Mouse (Mus musculus): ENCODE results near the gene Safb. TPM values are rescaled to one million over a fixed set of nuclear protein-coding genes. Genes with fewer than 3 reads are reported as not detected.

Safb gene
- polyA plus RNA-seq (2012; rRNA removed) (26.5 and 47.3 TPM in 2 replicates), polyA plus RNA-seq (2014; fragmentation: Nextera tagmentation; extraction: Ambion mirVana) (22.1 and 27.1 TPM in 2 replicates)

- H3K27ac ChIP-seq = peak within 1 kb of the TSS; percentile 86
- no peaks in the 10 kb centered on the region for H3K9me3 ChIP-seq (ENCODE audit: control insufficient read depth, low read length)
- ATAC-seq (ENCODE audit: insufficient read depth) = peak; percentile 93
- no peaks in the 10 kb centered on the region for H3K27me3 ChIP-seq (ENCODE audit: control insufficient read depth, insufficient read depth, low read length)
- H3K4me1 ChIP-seq (replicated peaks; ENCODE audit: control insufficient read depth in 2 of 2, insufficient read depth in 2 of 2, low read length in 1 of 2) = peaks cover 14 to 29% of the 10 kb centered on the region in 2 experiments
- peak within 1 kb of the TSS; percentile 77 to 100 for H3K4me3 ChIP-seq (ENCODE audit: insufficient read depth in 1 of 2, low read depth in 2 of 2, low read length in 2 of 2)
- peaks cover 61% of the 10 kb centered on the region for H3K36me3 ChIP-seq (replicated peaks; ENCODE audit: control insufficient read depth, insufficient read depth, low read depth)
- peak within 1 kb of the TSS; percentile 92 for H3K4me2 ChIP-seq (ENCODE audit: low read depth)
- under 1% methylated on average over 96 of the region's 101 CpGs for WGBS (ENCODE audit: insufficient replicate concordance)
- peak within 1 kb of the TSS; percentile 88 for H3K9ac ChIP-seq (replicated peaks)
- TF ChIP-seq CTCF (IDR thresholded peaks at IDR 0.05; ENCODE audit: low read depth) (no peak; the same call in 1 of the 2 replicates), EP300 (IDR thresholded peaks at IDR 0.05; ENCODE audit: low read depth) (no peak)
- DNase-seq (ENCODE audit: low read depth in 3 of 3, low spot score in 3 of 3) = peak; percentile 94 to 96 (median 96)
Observed at GRCm38 (mm10) chr17:56584257-56585130, at the start of gene Safb, which contains the start of gene Safb2. Safb (plus strand) TSS chr17:56584825. Safb2 (minus strand) TSS chr17:56584585.

- WGBS (ENCODE audit: insufficient replicate concordance) = 45% methylated on average over 14 of the region's 14 CpGs
- Histone ChIP-seq H3K4me3 (ENCODE audit: insufficient read depth in 1 of 2, low read depth in 2 of 2, low read length in 2 of 2) (no peak overlapping the region), H3K4me1 (replicated peaks; ENCODE audit: control insufficient read depth in 2 of 2, insufficient read depth in 2 of 2, low read length in 1 of 2) (no peaks in the 10 kb centered on the region), H3K27ac (no peak overlapping the region), H3K9me3 (ENCODE audit: control insufficient read depth, low read length) (no peaks in the 10 kb centered on the region), H3K4me2 (ENCODE audit: low read depth) (no peak overlapping the region), H3K36me3 (replicated peaks; ENCODE audit: control insufficient read depth, insufficient read depth, low read depth) (no peaks in the 10 kb centered on the region), H3K9ac (replicated peaks) (no peak overlapping the region), H3K27me3 (ENCODE audit: control insufficient read depth, insufficient read depth, low read length) (no peaks in the 10 kb centered on the region)
- TF ChIP-seq CTCF (IDR thresholded peaks at IDR 0.05; ENCODE audit: low read depth) (no peak), EP300 (IDR thresholded peaks at IDR 0.05; ENCODE audit: low read depth) (no peak)
- DNase-seq (ENCODE audit: low read depth in 3 of 3, low spot score in 3 of 3) (no peak), ATAC-seq (ENCODE audit: insufficient read depth) (no peak)
Observed at GRCm38 (mm10) chr17:56536192-56536591, 48.4 kb upstream of the Safb start.

- no peak overlapping the region for H3K4me3 ChIP-seq (ENCODE audit: insufficient read depth in 1 of 2, low read depth in 2 of 2, low read length in 2 of 2)
- no peak overlapping the region for H3K9ac ChIP-seq (replicated peaks)
- 55% methylated on average over 3 of the region's 3 CpGs for WGBS (ENCODE audit: insufficient replicate concordance)
- no peak for ATAC-seq (ENCODE audit: insufficient read depth)
- TF ChIP-seq CTCF (IDR thresholded peaks at IDR 0.05; ENCODE audit: low read depth) = no peak
- no peak for TF ChIP-seq EP300 (IDR thresholded peaks at IDR 0.05; ENCODE audit: low read depth)
- no peaks in the 10 kb centered on the region for H3K4me1 ChIP-seq (replicated peaks; ENCODE audit: control insufficient read depth in 2 of 2, insufficient read depth in 2 of 2, low read length in 1 of 2)
- H3K9me3 ChIP-seq (ENCODE audit: control insufficient read depth, low read length) = no peaks in the 10 kb centered on the region
- DNase-seq (ENCODE audit: low read depth in 3 of 3, low spot score in 3 of 3) = no peak
- H3K4me2 ChIP-seq (ENCODE audit: low read depth) = no peak overlapping the region
- H3K36me3 ChIP-seq (replicated peaks; ENCODE audit: control insufficient read depth, insufficient read depth, low read depth) = no peaks in the 10 kb centered on the region
- H3K27ac ChIP-seq = no peak overlapping the region
- no peaks in the 10 kb centered on the region for H3K27me3 ChIP-seq (ENCODE audit: control insufficient read depth, insufficient read depth, low read length)
Observed at GRCm38 (mm10) chr17:56536874-56537273, 47.8 kb upstream of the Safb start.

GRCm38 (mm10) chr17:56537912-56538311 lies 46.7 kb upstream of the Safb start:
- Histone ChIP-seq H3K4me2 (ENCODE audit: low read depth) (no peak overlapping the region), H3K4me3 (ENCODE audit: insufficient read depth in 1 of 2, low read depth in 2 of 2, low read length in 2 of 2) (no peak overlapping the region), H3K27me3 (ENCODE audit: control insufficient read depth, insufficient read depth, low read length) (no peaks in the 10 kb centered on the region), H3K9ac (replicated peaks) (no peak overlapping the region), H3K9me3 (ENCODE audit: control insufficient read depth, low read length) (no peaks in the 10 kb centered on the region), H3K4me1 (replicated peaks; ENCODE audit: control insufficient read depth in 2 of 2, insufficient read depth in 2 of 2, low read length in 1 of 2) (no peaks in the 10 kb centered on the region), H3K27ac (no peak overlapping the region), H3K36me3 (replicated peaks; ENCODE audit: control insufficient read depth, insufficient read depth, low read depth) (no peaks in the 10 kb centered on the region)
- DNase-seq (ENCODE audit: low read depth in 3 of 3, low spot score in 3 of 3) (no peak), ATAC-seq (ENCODE audit: insufficient read depth) (no peak)
- 40% methylated on average over 8 of the region's 8 CpGs for WGBS (ENCODE audit: insufficient replicate concordance)
- TF ChIP-seq EP300 (IDR thresholded peaks at IDR 0.05; ENCODE audit: low read depth) = no peak

GRCm38 (mm10) chr17:56540562-56540975 lies 44.1 kb upstream of the Safb start:
- H3K27ac ChIP-seq = no peak overlapping the region
- no peak for TF ChIP-seq EP300 (IDR thresholded peaks at IDR 0.05; ENCODE audit: low read depth)
- TF ChIP-seq CTCF (IDR thresholded peaks at IDR 0.05; ENCODE audit: low read depth) = no peak
- H3K36me3 ChIP-seq (replicated peaks; ENCODE audit: control insufficient read depth, insufficient read depth, low read depth) = no peaks in the 10 kb centered on the region
- DNase-seq (ENCODE audit: low read depth in 3 of 3, low spot score in 3 of 3) = no peak
- H3K9ac ChIP-seq (replicated peaks) = no peak overlapping the region
- WGBS (ENCODE audit: insufficient replicate concordance) = 19% methylated on average over 6 of the region's 6 CpGs
- no peaks in the 10 kb centered on the region for H3K4me1 ChIP-seq (replicated peaks; ENCODE audit: control insufficient read depth in 2 of 2, insufficient read depth in 2 of 2, low read length in 1 of 2)
- no peak overlapping the region for H3K4me3 ChIP-seq (ENCODE audit: insufficient read depth in 1 of 2, low read depth in 2 of 2, low read length in 2 of 2)
- H3K9me3 ChIP-seq (ENCODE audit: control insufficient read depth, low read length) = no peaks in the 10 kb centered on the region
- no peak overlapping the region for H3K4me2 ChIP-seq (ENCODE audit: low read depth)
- ATAC-seq (ENCODE audit: insufficient read depth) = no peak
- H3K27me3 ChIP-seq (ENCODE audit: control insufficient read depth, insufficient read depth, low read length) = no peaks in the 10 kb centered on the region

Data from liver, embryonic 14.5 days (tissue).